Mouse (Mus musculus): ENCODE measurements around the gene Zfp85.
"Not testable (repeated sequence)": the region's sequence is repeated elsewhere in the genome, so short reads cannot be mapped to it uniquely, and the experiment has no call there.

DNA sequence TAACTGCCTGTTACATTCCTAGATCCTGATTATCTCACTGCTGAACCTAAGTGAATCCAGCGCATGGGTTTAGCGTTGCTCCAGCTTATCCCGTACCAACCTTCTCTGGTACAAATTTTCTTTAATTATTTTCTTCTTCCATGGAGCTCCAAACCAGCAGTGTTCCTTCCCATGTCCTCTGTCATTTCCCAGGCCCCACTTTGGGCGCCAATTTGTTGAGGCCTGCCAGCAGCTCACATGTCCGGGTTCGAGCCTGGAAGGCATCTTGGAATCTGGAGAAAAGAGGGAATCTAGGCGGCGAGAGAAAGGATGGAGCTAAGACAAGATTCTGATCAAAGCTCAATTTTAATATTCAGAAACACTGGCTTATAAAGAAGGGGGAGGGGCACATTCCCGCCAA is 20.6 kb downstream of the Zfp85 start:
- not testable (repeated sequence) for TF ChIP-seq GATA1 (IDR thresholded peaks at IDR 0.05; ENCODE audit: borderline replicate concordance, low read length); FLI1 (IDR thresholded peaks at IDR 0.05; ENCODE audit: low read length)

Measured in megakaryocyte, embryonic 14.5 days (primary cell).